Mouse (Mus musculus): ENCODE results near the gene Pid1. TPM values are rescaled to one million over a fixed set of nuclear protein-coding genes. Genes with fewer than 3 reads are reported as not detected.

The Pid1 gene
- polyA plus RNA-seq (2012; rRNA removed), result 5.1 and 6.0 TPM in 2 replicates

GRCm38 (mm10) chr1:84363967-84364366 is at the start of gene Pid1:
Pid1 (minus strand) TSS chr1:84364180.

Measured in liver, embryonic 14 days (tissue).